Mouse (Mus musculus): ENCODE data around the gene Cers6.

Gene Cers6

DNA sequence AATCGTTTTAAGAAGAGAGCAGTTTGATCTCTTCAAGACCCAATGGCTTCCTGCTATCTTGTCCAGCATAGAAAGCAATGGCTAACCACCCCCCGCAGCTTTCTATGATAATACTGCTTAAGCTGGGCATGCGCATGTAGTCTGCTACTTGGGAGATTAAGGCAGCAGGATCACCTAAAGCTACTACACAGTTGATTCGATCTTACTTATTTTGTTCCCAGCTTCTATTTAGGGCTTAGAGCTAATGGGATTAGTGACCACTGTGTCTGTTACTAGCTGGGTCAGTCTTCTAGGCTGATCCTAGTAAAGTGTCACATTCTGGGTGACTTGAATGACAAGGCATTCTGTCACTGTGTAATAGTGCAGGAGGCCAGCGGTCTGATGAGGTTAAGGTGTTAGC, 289.6 kb downstream of the Cers6 start:
- no peak for DNase-seq (ENCODE audit: low read depth, low spot score)

DNA sequence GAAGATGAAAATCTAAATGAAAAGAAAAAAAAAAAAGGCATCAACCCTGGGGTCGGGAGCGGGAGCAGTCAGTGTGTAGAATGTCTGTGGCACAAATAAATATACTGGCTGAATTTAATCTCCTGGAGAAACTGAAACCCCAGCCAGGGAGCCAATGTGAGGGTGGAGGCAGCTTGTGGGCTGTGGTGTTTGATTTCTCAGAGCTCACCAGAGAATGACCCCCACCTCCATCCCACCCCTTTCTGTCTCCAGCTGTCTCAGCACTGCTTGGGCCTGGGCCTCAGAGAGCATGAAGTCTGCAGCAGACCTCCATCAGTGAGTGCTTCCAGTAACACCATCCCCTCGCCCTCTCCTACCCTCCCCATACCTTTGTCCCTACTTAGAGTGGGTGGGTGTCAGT, 294.6 kb downstream of the Cers6 start:
- DNase-seq (ENCODE audit: low read depth, low spot score) = no peak

DNA sequence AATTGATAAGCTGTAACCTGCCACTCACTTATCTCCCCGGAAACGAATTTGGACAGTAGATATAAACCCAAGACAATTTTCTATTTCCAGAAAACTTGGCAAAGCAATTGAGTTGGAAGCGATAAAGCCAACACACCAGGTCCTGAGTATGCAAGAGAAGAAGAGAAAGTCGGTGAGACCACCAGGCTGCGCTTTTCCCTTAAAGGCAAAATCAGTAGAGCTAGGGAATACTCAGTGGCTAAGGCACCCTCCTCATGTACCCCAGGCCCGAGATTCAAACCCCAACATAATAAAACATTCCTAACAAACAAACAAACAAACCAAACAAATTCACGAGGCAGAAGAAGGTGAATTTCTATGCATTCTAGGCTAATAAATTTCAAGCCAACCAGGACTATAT, 295.0 kb downstream of the Cers6 start:
- no peak for DNase-seq (ENCODE audit: low read depth, low spot score)

DNA sequence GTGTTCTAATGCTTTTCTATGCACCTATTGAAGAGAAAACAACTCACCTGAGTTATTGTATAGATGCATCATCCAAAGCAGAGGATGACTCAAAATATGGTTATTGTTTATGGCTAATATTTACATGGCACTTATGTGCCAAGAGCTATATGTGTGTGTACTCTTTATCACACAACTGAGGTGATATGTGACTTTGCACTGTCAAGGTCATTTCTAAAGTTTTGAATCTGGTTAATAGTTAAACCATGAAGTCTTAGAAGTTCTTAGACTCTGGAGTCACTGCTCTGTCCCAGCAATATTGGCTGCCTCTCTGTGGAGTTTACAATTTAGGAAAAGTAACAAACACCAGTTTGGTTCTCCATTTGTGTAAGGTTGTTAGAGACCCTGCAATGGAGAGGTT, 297.7 kb downstream of the Cers6 start:
- no peak for DNase-seq (ENCODE audit: low read depth, low spot score)
